Mouse (Mus musculus) CD4-positive, CD25-positive, alpha-beta regulatory T cell, adult 4 months (primary cell): ENCODE measurements around the gene 4930404N11Rik. TPM values are rescaled to one million over a fixed set of nuclear protein-coding genes. Genes with fewer than 3 reads are reported as not detected.
A peak's percentile ranks its signal among the peaks of the same experiment; 100 is the strongest.

Experiments used
- ATAC-seq: one replicate; pipeline ENCODE4 v1.8.0; 2017
- polyA plus RNA-seq, 2 experiments: library from polyadenylated mRNA; unstranded; fragments of 100-300 nt; shearing (Covaris generic); gene quantifications; one replicate each; pipeline ENCODE4 v1.2.1; 2017

4930404N11Rik gene
- polyA plus RNA-seq, 2 experiments from 2014 or later: 0.34 to 2.0 TPM

DNA sequence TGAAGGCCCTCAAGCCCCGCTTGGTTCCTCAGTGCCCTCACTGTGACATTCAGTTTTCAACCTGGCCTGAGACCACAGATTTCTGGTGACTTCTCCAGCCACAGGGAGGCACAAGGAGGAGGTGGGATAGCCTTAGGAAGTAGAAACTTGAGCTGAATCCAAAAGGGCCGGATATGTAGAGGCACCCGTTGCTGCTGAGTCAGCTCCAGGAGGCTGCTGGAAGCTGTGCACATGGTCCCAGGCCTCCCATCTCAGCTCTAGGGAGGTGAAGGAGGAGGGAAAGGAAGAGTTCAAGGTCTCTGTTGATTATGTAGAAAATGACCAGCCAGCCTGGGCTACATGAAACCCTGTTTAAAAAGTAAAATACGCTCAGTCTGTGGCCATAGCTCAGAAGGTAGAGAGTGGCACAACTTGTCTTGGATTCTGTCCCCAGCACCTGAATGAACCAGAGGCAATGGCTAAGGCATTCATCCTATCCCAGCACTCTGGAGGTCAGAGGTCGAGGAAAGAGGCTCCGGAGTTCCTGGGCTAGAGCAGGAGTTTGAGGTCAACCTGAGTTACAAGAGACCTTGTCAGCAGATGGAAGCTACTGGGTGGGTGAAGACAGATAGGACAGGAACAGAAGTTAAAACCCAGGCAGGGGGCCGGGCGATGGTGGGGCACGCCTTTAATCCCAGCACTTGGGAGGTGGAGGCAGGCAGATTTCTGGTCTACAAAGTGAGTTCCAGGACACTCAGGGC, 10.7 kb downstream of the 4930404N11Rik start:
- ATAC-seq: no peak

DNA sequence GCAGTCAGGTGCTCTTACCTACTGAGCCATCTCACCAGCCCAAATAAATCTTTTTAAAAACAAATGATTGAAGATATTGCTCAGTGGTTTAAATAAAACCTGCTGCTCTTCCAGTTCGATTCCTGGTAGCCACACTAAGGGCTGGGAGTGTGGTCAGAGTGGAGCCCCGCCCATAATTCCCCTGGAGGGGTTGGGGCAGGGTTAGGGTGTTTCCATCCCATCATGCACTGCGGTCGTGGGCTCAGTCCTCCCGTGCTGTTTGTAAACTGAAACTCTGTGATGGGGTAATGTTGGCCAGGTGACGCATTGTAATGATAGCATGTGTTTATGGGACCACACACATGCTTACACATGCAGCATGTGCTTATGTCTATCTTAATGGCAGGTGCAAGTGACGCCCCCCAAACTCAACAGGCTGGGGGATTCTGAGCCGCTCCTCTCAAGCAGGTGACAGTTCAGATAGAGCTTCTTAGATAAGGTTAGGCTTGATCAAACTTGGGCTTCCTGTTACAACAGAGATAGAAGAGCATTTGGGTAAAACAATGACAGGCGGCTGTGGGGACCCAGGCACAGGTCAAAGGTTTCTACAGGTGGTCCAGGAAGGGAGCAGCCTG, 13.8 kb downstream of the 4930404N11Rik start:
- no peak for ATAC-seq

DNA sequence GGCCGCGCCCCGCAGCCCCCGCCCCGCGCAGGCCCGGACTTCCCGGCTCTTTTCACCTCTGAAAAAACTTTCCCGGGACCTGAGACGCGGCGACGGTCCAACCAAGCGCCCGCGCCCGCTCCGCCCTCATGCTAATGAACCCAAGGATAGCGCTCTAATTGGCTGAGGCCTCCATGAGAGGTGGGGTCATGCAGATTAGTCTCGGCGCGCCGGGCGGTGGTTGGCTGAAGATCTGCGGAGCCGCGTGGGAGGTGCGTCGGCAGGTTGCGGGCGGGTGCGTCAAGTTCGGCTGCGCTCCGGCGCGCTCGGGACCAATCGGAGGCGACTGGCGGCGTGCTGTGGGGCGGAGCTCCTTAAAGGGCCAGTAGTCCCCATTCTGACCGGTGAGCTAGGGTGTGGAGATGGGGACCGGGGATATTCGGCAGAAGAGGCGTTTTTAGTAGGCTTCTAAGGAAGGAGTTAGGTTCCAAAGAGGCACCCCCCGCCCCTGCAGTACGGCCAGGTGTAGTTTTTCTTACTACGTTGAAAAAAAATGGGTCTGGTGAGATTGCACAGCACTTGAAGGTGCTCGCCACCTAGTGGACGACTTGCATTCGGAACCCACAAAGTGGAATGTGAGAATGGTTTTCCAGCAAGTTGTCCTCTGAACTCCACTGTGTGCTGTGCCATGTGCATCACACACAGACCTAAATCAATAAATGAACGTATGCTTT, 15.1 kb downstream of the 4930404N11Rik start, which contains the start of gene Hmg20b:
Gene Hmg20b (minus strand): TSS at position 130 of the 713 bp plus-strand sequence.
- peak; percentile 95 for ATAC-seq

DNA sequence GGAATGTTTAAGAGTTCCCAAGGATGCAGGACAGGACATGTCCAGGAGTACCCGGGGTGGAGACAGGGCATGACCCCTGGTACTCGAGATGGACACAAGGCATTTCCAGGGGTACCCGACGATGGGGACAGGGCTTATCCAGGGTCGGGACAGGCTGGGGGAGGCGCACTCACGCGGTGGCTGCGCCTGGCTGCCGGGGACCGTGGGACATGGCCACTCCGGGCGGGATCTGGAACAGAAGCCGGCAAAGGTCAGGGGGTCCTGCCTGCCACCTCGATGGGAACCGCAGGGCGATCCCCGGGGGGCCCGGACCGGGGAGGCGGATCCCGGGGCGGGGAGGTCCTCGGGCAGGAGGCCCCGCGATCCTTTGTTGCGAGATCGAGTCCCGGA, 15.7 kb downstream of the 4930404N11Rik start:
- ATAC-seq: no peak

DNA sequence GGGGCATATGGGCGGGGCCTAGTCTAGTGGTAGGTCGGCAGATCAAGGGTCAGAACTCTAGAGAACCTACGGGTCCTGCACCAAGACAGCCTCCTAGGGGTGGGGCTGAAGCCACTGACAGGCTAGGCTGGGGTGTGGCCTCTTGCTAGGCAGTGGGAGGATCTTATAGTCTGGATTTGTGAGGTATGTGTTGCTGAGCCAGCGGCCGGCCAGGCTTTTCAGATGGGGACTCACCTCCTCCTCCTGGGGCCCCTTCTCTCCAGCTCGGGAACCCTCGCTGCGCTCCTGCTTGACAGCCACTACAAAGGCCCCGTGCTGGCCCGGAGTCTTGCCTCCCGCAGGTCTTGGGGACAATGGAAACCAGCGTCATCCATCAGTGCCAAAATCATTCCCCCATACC, 16.5 kb downstream of the 4930404N11Rik start:
- ATAC-seq: no peak

DNA sequence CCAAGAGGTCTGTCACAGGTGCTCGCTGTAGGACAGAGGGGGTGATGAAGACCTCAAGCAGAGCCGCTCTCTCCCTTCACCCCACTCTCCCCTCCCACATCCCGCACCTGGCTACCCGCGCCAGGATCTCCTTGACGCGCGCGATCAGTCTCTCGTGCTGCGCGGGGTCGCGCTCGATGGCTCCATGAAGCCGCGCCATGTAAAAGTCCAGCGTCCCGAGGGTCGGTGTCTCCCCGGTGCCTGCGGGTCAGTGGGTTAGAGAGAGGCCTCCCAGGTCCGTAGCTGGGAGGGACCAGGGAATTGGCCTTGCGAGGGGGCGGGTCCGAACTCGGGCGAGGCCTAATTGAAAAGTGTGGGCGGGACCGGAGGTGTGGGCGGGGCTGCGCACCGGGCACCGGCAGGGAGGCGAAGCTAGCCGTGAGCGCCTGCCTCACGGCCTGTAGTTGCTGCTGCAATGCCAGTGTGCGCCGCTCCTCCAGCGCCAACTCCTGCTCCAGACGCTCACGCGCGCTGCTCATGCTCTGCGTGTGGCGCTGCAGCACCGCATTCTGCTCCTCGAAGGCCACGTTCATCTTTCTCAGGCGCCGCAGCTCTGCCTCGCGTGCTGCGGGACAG, 19.1 kb downstream of the 4930404N11Rik start:
- no peak for ATAC-seq

DNA sequence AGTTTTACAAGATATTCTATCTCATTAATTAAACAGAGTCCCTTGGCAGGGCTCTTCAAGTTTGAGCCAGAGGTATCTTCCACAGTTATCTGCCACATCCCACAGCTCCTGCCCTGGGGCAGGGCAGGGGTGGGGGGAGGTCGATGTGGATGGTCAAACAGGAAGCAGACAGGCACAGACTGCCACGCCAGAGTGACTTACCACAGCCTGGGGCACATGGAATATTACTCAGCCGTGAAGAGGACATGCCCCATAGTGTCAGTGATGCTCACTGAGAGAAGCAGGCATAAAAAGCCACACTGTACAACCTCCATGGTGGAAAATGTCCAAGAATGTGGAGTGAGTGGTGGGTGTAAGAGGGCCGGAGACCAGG, 20.5 kb downstream of the 4930404N11Rik start:
- no peak for ATAC-seq

DNA sequence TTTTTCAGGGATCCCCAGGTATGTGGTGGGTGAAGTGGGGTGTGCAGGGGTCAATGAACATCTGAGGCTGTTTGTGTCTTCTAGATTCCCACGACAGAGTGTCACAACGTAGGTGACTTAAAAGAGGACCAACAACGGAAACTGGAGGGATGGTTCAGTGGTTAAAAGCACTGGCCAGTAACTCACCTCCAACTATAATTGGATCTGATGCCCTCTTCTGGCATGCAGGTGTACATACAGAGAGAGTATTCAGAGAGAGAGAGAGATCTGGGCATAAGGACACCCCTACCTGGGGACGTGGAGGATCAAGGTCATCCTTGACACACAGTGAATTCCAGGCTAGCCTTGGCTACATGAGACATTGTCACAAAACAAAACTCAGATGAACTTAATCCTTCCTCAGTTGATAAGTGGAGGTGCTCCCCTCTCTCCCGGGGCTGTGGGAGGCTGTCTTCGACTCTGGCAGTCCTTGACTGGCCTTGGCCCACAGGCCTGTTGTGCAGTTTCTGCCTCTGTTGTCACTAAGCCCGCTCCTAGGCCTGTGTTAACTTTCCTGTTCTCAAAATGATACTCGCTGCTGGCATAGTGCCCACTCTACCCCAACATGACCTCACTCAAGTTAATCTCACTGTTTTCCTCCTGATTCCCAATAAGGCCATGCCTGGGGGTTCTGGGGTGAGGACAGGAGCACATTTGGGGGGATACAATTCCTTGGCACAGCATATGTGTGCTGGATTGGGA, 21.0 kb downstream of the 4930404N11Rik start:
- peak; percentile 62 for ATAC-seq

DNA sequence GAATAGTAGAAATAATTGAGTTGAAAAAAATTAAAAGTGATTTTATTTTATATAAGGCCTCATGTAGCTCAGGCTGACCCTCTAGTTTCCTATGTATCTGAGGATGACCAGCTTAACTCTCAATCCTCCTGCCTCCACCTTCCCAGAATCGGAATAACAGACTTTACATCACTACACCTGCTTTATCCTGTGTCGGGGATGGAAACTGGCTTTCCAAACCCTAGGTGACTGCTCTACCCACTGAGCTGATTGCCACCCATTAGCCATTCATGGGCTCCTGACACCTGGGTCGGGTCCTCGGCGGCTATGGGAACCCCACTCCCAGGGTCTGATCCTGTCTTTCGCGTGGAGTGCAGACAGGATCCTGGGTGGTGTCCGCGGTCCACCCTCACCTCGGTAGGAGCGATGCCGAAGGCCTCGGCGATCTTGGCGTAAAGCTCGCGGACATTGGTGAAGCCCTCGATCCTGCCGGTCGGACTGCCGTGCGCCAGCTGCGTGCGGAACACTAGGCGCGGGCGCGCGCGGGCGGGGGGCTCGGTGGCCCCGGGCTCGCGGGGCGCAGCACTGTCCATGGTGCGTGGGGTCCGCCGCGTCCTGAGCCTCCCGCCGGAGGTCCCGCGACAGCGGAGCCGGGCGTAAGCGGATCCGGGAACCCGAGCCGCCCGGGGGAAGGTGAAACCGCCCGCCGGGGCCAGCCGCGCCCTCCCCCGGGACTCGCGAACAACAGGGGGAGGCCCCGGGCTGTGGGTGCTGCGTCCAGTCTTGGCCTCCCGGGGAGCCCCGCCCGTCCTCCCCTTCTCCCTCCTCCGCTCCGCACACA, 22.7 kb downstream of the 4930404N11Rik start, which contains the start of gene Gipc3:
Gene Gipc3 (minus strand): TSS at position 581 of the 820 bp plus-strand sequence.
- ATAC-seq: no peak

DNA sequence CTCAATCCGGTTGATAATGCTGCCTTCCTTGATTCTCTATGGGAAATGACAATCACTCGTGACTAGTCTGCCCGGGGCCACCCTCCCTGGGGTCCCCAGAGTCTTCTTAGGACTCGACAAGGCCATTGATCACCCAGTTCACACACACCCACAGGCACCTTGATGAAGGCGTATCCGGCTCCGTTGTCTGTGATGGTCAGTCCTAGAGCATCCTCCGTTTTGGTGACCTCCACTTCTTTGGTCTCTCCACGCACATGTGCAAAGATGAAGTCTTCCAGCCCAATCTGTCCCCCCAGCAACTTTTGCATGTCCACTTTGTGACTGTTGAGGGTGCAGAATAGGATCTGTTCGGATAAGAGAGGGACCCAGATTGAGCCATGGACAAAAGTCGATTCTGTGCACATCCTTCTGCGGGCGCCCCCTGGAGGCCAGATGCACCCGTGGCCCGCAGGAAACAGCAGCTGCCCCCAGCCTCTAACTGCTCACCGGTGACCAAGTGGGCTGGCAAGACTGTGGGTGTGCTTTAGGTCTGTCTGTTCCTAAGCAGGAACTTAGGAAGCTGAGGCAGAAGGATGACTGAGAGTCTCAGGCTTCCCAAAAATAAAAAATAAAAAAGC, 24.2 kb downstream of the 4930404N11Rik start:
- ATAC-seq: peak; percentile 65

DNA sequence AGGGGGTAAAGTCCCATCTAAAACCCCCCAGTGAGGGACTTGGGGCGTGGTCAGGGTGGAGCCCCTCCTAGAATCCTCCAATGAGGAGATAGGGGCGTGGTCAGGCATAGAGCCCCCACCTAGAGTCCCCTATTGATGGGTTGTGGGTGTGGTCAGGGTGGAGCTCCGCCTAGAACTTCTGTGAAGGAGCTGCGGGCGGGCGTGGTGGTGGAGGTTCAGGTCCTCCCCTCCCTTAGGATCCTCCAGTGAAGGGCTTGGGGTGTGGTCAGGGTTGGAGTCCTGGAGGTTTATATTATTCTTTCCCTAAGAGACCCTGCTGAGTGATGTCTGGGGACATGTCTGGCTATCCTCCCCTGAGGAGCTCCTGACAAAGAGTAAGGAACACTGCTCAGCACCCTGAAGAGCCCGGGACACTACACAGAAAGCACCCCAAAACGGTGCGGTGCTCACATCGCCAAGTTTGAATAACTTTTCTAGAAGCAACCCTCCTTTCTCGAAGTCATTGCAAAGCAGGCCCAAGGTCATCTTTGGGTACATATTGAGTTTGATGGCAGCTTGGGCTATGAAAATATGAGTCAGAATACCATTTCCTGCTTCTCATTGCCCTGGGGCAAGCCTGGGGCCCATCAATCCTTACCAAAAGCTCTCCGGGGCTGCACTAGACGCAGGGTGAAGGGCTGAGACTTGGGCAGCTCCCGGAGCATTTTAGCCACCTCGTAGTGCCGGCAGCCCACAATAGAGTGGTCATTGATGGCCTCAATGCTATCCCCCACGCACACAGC, 24.9 kb downstream of the 4930404N11Rik start:
- ATAC-seq: no peak

DNA sequence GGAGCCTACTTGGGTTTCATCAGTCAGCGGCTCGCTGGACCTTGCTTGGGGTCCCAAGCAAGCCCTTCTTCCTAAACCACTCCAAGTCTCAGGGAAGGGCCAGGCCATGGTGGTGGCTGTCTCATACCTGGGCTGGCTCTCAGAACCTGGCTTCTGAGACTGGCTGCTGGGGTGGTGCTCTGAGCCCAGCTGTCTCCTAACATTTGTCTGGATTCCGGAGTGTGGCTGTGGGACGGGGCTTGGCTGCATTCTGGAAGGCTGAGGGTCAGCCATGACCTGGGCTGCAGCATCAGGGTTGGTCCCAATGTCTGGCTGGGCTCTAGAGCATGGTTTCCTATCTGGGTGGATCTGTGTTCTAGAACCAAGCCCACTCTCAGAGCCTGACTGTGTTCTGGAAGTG, 29.1 kb downstream of the 4930404N11Rik start:
- no peak for ATAC-seq

DNA sequence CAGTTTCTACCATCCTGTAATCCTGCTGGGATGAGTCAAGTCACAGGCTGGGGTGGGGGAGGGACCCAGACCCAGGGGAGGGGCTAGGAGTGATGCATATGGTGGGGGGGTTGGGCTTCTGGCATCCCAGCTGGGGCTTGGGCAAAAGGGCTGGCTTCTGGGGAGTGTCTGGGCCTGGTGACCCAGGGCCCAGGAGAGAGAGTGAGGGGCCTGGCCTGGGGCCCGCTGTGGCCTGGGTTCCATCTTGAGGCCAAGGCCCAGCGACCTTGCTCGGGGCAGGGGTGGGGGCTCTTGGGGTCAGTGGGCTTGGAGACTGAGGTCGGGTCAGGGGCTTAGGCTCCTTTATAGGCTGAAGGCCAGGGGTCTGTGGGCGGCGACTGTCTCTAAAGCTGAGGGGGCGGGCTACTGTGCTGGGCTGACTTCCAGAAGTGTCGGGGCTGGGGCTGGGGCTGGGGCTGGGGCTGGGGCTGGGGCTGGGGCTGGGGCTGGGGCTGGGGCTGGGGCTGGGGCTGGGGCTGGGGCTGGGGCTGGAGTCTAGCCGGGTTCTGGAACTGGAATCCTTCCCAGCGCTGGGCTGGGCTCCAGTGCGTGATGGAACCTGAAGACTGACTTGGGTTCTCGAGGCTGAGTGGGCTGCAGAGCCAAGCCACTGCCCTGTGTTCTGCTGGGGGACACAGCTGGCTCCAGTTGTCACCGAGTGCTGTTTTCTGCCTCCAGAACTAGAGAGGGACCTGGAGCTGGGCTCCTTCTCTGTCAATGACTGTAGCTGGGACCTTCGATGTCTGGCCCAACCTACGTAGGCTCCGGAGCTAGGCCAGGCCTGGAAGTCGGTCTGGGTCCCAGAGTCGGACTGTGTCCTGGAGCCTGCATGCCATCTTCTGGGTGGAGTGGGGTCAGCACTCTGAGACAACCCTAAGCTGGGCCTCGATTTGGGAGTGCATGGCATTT, 29.9 kb downstream of the 4930404N11Rik start:
- ATAC-seq: no peak

DNA sequence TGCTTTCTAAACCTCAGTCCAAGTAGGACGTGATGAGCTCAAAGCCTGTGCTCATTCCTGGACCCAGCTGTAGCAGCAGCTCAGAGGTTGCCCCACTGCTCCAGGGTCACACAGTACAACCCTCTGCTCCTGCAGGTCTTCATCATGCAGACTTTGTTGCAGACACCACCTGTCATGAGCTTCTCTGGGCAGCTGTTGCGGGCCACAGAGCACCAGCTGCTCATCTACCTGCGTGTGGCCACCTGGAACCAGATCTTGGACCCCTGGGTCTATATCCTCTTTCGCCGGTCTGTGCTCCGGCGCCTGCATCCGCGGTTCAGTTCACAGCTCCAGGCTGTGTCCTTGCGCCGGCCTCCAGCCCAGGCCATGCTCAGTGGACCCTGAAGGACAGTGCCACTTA, 31.3 kb downstream of the 4930404N11Rik start:
- ATAC-seq: no peak

DNA sequence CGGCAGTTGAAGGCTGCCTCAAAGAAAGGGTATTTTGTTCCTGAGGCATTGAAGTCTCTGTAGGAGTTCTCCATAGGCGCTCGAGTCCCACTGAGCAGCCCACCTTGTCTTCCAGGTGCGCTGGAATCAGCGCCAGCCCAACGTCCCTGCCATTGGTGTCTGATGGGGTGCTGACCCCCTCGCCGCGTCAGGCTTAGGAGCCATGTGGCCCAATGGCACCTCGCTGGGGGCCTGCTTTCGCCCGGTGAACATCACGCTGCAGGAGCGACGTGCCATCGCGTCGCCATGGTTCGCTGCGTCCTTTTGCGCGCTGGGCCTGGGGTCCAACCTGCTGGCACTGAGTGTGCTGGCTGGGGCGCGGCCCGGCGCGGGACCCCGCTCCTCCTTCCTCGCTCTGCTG, 33.3 kb downstream of the 4930404N11Rik start:
- no peak for ATAC-seq

DNA sequence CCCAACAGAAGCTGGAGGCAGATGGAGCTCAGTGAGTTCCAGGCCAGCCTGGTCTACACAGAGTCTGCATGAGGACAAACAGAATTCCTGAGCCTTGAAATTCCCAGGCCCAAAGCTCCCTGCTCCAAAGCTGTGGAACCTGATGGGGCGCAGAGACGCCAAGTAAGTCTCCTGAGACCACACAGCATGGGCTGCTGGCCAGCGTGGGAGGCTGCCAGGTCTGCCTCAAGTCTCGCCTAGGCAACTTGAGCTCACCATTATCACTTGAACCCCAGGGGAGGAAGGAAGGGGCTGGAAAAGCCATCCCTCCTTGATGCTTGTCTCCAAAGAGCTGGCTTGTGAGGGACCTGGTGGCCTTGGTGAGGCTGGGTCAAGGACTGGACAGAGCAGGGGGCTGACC, 35.6 kb downstream of the 4930404N11Rik start:
- ATAC-seq: no peak

DNA sequence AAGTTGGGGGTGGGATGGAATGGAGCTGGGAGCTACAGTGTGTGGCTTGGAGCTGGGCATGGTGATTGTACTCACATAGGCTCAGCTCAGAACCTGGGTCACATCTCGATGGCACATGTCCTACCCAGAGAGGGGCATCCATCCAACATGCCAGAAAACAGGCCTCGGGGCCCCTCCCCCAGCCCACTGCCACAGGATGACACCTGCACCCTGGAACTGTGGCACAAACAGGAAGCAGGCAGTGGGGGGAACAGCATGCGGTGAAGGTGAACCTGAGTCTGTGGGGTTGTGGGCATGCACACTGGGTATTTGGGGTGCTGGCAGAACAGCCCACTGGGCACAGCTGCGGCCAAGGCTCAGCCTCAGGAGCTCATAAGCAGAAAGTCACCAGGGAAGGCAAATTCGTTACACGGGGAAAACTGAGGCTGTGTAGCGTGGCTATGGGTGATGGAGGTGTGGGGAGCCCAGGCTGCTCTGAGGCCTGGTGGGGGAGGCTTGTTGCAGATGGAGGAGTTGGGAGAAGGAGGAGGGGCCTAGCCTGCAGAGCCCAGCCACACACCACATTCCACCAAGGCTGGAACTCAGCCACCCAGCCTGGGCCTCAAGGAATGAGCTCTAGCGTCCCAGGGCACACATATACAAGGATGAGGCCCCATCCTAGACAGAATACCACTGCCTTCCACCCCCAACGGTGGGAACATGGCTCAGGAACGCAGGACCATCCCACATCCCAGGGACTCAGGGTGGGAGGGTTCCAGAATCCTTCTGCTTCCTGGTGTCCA, 36.2 kb downstream of the 4930404N11Rik start:
- peak; percentile 84 for ATAC-seq

DNA sequence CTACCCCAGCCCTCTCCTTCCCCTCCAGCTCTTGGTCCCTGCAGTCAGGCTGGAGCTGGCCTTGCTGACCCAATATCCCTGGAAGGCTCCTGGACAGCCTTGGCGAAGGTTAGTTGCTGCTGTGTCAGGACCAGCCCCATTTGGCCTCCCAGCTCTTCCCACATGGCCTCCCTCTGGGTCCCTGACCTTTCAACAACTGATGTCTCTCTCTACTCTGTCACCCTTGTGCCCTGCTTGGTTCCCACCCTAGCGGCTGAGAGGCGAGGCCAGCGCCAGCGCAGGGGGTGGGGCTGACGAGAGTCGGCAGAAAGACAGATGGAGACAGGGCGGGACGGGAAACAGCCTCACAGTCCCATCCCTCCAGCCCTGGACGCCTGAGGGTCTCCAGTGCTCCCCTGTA, 37.2 kb downstream of the 4930404N11Rik start, which contains the start of gene Tbxa2r:
Gene Tbxa2r (plus strand): TSS at position 346 of the 400 bp plus-strand sequence.
- peak; percentile 67 for ATAC-seq
